Mouse (Mus musculus) liver, adult 2 months (tissue): ENCODE data around the gene Ppp3cb.

Experiments
- CTCF ChIP-seq: fragments of 200-500 bp; IDR thresholded peaks from 2 replicates; pipeline ENCODE4 v1.5.1; 2011; ENCODE audit warnings: low read depth, low read length, control low read depth
- POLR2A ChIP-seq: fragments of 200-500 bp; IDR thresholded peaks from 2 replicates; pipeline ENCODE4 v1.6.1; 2011; ENCODE audit warnings: low read length, control low read depth; ENCODE audit not compliant: insufficient read depth; ENCODE audit errors: extremely low read depth

DNA sequence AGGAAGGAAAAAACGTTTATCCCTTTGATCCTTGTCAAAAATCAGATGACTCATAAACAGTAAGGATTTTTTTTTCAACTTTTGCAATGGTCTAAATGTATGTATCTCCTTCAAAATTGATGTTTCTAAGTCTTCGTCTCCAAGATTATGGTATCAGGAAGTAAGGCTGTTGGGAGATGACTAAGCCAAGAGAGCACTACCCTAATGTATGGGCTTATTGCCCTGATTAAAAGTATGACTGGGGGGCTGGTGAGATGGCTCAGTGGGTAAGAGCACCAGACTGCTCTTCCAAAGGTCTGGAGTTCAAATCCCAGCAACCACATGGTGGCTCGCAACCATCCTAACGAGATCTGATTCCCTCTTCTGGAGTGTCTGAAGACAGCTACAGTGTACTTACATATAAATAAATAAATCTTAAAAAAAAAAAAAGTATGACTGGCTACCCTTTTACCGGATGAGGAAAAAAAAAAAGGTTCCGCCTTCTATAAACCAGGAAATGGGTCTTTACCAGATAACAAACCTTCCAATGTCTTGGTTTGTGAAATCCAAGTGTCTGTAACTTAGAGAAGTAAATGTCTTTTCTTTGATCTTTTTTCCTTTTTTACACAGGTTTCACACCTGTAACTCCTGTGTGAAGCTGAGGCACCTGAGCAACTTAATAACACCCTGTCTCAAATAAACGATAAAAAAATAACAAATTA is 64.2 kb downstream of the Ppp3cb start:
- TF ChIP-seq POLR2A = no peak
- TF ChIP-seq CTCF = no peak
